Mouse (Mus musculus): Measurements from ENCODE around the gene Gm44805. TPM values are rescaled to one million over a fixed set of nuclear protein-coding genes. Genes with fewer than 3 reads are reported as not detected.
"Not testable (repeated sequence)": the region's sequence is repeated elsewhere in the genome, so short reads cannot be mapped to it uniquely, and the experiment has no call there.

Gene Gm44805
- polyA plus RNA-seq, 1 experiment from 2014 or later, result not detected

DNA sequence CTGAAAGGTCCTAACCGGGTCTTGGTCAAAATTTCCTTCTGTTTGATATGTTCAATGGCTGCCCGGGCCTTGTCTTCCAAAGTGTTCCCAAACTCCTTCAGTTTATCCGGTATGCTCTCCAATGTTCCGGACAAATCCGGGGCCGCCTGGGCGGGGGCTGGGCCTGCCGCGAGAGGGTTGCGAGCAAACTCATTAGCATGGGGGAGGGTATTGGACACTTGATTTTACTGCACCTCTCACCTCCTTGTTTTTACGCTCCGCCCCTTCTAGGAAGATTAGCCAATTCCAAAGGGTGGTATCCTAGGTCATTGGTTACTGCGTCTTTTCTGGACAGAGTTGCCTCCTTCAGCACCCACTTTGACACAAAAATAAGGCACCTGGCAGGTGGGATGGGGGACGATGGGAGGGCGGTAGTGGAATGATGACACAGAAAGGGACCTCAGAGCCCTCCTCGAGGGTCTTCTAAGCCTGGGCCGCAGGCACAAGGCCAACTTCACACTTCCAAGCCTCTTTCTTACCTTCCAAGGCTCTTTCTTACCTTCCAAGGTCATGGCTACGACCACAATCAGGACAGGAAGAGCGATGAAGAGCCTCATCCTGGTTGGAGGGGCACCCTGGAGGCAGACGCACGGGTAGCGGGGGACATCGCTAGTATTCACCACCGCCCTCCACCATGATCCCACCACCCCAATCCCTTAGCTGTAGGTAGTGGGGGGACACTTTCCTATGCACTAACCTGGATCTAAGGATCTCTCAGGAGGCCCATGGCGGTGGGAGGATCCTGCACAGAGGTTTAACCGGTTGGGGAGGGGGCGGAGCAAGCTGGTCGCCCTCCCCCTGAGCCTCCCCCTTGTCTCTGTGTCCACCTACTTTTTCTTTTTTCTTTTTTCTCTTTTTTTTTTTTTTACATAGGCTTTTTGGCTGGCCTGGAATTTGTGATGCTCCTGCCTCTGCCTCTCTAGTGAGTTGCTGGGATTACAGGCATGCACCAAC, 10.9 kb upstream of the Gm44805 start, which contains the start of gene Apoc1:
Apoc1 (minus strand) TSS at position 788 of the 993 bp plus-strand sequence.
- Histone ChIP-seq H3K4me2 (replicated peaks; ENCODE audit: low read depth, low read length) (0 out of 2 replicates have a peak within 1 kb of the TSS, but pooled peaks have one; percentile 19), H3K36me3 (ENCODE audit: insufficient read depth, low read length) (no peaks in the 10 kb centered on the region), H3K27ac (ENCODE audit: low read length) (peak within 1 kb of the TSS; percentile 81), H3K4me1 (ENCODE audit: insufficient read depth, low read depth, low read length) (peaks cover 13% of the 10 kb centered on the region; the same call in 1 of the 2 replicates), H3K9ac (replicated peaks; ENCODE audit: low read depth) (no peak within 1 kb of the TSS), H3K27me3 (replicated peaks; ENCODE audit: insufficient read depth, low read length) (no peaks in the 10 kb centered on the region), H3K4me3 (ENCODE audit: low read depth, low read length) (no peak within 1 kb of the TSS), H3K9me3 (ENCODE audit: low read length) (no peaks in the 10 kb centered on the region)
- TF ChIP-seq CTCF (IDR thresholded peaks at IDR 0.05), result no peak
- DNase-seq (ENCODE audit: low spot score), result peak; percentile 84
- 53% methylated on average over 28 of the region's 28 CpGs for WGBS
- ATAC-seq, result peak; percentile 61

GRCm38 (mm10) chr7:19691434-19691833, 10.2 kb upstream of the Gm44805 start:
- ATAC-seq (peak; percentile 27), DNase-seq (ENCODE audit: low spot score) (peak; percentile 64)
- Histone ChIP-seq H3K4me3 (ENCODE audit: low read depth, low read length) (no peak overlapping the region), H3K27ac (ENCODE audit: low read length) (peak overlapping the region; percentile 81), H3K4me2 (replicated peaks; ENCODE audit: low read depth, low read length) (no peak overlapping the region), H3K9me3 (ENCODE audit: low read length) (no peaks in the 10 kb centered on the region), H3K27me3 (replicated peaks; ENCODE audit: insufficient read depth, low read length) (no peaks in the 10 kb centered on the region), H3K36me3 (ENCODE audit: insufficient read depth, low read length) (no peaks in the 10 kb centered on the region), H3K9ac (replicated peaks; ENCODE audit: low read depth) (no peak overlapping the region), H3K4me1 (ENCODE audit: insufficient read depth, low read depth, low read length) (peaks cover 13% of the 10 kb centered on the region; the same call in 1 of the 2 replicates)
- TF ChIP-seq CTCF (IDR thresholded peaks at IDR 0.05) (no peak), EP300 (IDR thresholded peaks at IDR 0.05) (0 out of 2 replicates have a peak, but pooled peaks have one; percentile 9)
- WGBS, result 48% methylated on average over 6 of the region's 6 CpGs

DNA sequence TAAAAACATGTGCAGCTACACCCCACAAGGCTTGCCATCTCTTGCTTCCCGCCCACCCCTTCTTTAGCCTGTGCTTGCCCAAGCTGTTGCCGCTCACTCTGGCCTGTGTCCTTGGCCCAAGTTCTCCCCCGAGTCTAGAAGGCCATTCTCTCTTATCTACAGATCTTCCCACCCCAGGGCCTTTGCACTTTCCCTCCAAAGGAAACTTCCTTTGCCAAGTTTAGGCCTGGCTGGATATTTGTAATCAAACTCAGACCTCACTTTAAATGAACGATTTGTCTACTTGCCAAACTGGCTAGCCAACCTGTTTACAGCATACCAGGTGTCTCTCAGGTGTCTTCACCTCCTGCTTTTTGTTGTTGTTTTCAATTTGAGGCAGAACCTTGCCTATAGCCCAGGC, 9.6 kb upstream of the Gm44805 start:
- Histone ChIP-seq H3K4me3 (ENCODE audit: low read depth, low read length) (no peak overlapping the region), H3K27ac (ENCODE audit: low read length) (peak overlapping the region; percentile 81; the same call in 1 of the 2 replicates), H3K36me3 (ENCODE audit: insufficient read depth, low read length) (no peaks in the 10 kb centered on the region), H3K4me2 (replicated peaks; ENCODE audit: low read depth, low read length) (no peak overlapping the region), H3K4me1 (ENCODE audit: insufficient read depth, low read depth, low read length) (peaks cover 13% of the 10 kb centered on the region; the same call in 1 of the 2 replicates), H3K27me3 (replicated peaks; ENCODE audit: insufficient read depth, low read length) (no peaks in the 10 kb centered on the region), H3K9ac (replicated peaks; ENCODE audit: low read depth) (no peak overlapping the region), H3K9me3 (ENCODE audit: low read length) (no peaks in the 10 kb centered on the region)
- TF ChIP-seq CTCF (IDR thresholded peaks at IDR 0.05) (no peak), EP300 (IDR thresholded peaks at IDR 0.05) (no peak)
- ATAC-seq, result no peak
- 73% methylated on average over 4 of the region's 4 CpGs for WGBS
- DNase-seq (ENCODE audit: low spot score), result no peak

DNA sequence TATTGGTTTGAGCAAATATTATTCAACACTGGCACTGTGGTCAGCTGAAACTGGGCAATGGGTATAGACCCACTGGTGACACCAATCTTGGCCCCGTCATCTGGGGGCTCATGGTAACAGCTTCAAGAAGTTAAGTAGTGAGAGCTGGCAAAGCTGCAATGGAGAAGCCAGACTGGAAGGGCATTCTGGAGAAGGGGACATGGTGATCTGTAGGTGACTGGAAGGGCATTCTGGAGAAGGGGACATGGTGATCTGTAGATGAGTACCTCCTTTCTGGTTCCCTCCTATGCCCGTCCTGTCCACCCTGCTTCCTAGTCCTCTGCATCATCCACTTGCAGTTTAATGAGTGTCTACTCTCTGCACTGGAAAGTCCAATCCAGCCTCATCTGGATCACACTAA, 7.4 kb upstream of the Gm44805 start:
- ATAC-seq, result no peak
- WGBS, result 89% methylated on average over 2 of the region's 2 CpGs
- Histone ChIP-seq H3K4me3 (ENCODE audit: low read depth, low read length) (no peak overlapping the region), H3K4me2 (replicated peaks; ENCODE audit: low read depth, low read length) (no peak overlapping the region), H3K27ac (ENCODE audit: low read length) (no peak overlapping the region), H3K4me1 (ENCODE audit: insufficient read depth, low read depth, low read length) (peaks cover 5% of the 10 kb centered on the region; the same call in 1 of the 2 replicates), H3K9ac (replicated peaks; ENCODE audit: low read depth) (no peak overlapping the region), H3K9me3 (ENCODE audit: low read length) (no peaks in the 10 kb centered on the region), H3K36me3 (ENCODE audit: insufficient read depth, low read length) (no peaks in the 10 kb centered on the region), H3K27me3 (replicated peaks; ENCODE audit: insufficient read depth, low read length) (no peaks in the 10 kb centered on the region)
- no peak for DNase-seq (ENCODE audit: low spot score)
- no peak for TF ChIP-seq CTCF (IDR thresholded peaks at IDR 0.05)
- no peak for TF ChIP-seq EP300 (IDR thresholded peaks at IDR 0.05)

DNA sequence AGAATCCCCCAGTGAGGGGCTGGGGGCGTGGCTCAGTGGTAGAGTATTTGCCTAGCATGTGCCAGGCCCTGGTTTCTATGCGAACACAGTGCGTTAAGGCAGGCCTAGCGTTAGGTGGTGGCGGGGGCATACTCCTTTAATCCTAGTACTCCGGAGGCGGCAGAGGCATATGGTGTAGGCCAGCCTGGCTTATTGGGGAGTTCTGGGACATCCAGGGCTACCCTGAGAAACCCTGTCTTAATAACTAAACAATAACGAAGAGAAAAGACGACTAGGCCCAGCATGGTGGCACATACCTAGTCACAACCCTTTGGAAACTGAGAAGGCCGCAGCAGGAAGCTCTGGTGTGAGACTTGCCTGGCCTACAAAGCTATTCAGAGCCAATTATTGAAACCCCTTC, 6.9 kb upstream of the Gm44805 start:
- Histone ChIP-seq H3K9me3 (ENCODE audit: low read length) (no peaks in the 10 kb centered on the region), H3K4me2 (replicated peaks; ENCODE audit: low read depth, low read length) (no peak overlapping the region), H3K9ac (replicated peaks; ENCODE audit: low read depth) (no peak overlapping the region), H3K36me3 (ENCODE audit: insufficient read depth, low read length) (no peaks in the 10 kb centered on the region), H3K4me1 (ENCODE audit: insufficient read depth, low read depth, low read length) (peaks cover 8% of the 10 kb centered on the region; the same call in 1 of the 2 replicates), H3K4me3 (ENCODE audit: low read depth, low read length) (no peak overlapping the region), H3K27ac (ENCODE audit: low read length) (no peak overlapping the region), H3K27me3 (replicated peaks; ENCODE audit: insufficient read depth, low read length) (no peaks in the 10 kb centered on the region)
- WGBS, result 91% methylated on average over 10 of the region's 10 CpGs
- TF ChIP-seq EP300 (IDR thresholded peaks at IDR 0.05) (no peak), CTCF (IDR thresholded peaks at IDR 0.05) (no peak)
- no peak for ATAC-seq
- no peak for DNase-seq (ENCODE audit: low spot score)

DNA sequence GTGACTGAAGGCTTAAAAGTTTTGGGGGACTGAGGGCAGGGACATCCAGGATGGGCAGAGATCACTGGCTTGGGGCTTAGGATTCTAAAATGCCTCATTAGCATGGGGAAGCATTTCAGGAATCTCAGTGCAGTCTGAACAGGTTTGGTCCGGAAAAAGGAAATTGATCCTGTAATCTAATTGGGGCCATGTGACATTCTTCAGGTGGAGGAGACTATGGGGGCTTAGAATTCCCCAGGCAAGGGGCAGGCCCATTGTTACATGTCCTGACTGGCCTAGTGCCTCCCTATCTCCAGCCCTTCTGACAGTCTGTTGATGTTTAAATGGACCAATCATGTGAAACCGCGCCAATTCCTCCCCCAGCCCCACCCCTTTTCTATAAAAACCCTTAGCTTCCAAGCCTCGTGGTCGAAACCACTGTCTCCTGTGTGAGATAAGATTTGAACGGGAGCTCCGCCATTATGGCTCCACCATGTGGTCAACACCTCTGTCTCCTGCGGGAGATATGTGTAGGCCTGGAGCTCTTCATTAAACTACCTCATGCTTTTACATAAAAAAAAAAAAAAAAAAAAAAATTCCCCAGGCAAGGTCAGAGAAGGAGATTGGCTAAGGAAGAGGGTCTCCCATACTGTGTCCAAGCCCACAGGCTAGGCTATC, 5.8 kb upstream of the Gm44805 start:
- H3K9me3 ChIP-seq (ENCODE audit: low read length); H3K27me3 ChIP-seq (replicated peaks; ENCODE audit: insufficient read depth, low read length); H3K4me2 ChIP-seq (replicated peaks; ENCODE audit: low read depth, low read length); H3K27ac ChIP-seq (ENCODE audit: low read length); ATAC-seq; H3K36me3 ChIP-seq (ENCODE audit: insufficient read depth, low read length); H3K4me3 ChIP-seq (ENCODE audit: low read depth, low read length); DNase-seq (ENCODE audit: low spot score); H3K9ac ChIP-seq (replicated peaks; ENCODE audit: low read depth): not testable (repeated sequence)
- peaks cover 11% of the 10 kb centered on the region; the same call in 1 of the 2 replicates for H3K4me1 ChIP-seq (ENCODE audit: insufficient read depth, low read depth, low read length)
- 61% methylated on average over 8 of the region's 8 CpGs for WGBS
